Mouse (Mus musculus) spleen, adult 12 weeks (tissue): Measurements from ENCODE around the gene Rab17.

ENCODE experiments used
- DNase-seq: peaks from one replicate; pipeline ENCODE4 v3.0.0; 2022; ENCODE audit warnings: low spot score

Gene Rab17

GRCm38 (mm10) chr1:90969347-90969784, at the start of gene Rab17:
TSS of gene Rab17 (minus strand) at chr1:90969661.
- DNase-seq: no peak

DNA sequence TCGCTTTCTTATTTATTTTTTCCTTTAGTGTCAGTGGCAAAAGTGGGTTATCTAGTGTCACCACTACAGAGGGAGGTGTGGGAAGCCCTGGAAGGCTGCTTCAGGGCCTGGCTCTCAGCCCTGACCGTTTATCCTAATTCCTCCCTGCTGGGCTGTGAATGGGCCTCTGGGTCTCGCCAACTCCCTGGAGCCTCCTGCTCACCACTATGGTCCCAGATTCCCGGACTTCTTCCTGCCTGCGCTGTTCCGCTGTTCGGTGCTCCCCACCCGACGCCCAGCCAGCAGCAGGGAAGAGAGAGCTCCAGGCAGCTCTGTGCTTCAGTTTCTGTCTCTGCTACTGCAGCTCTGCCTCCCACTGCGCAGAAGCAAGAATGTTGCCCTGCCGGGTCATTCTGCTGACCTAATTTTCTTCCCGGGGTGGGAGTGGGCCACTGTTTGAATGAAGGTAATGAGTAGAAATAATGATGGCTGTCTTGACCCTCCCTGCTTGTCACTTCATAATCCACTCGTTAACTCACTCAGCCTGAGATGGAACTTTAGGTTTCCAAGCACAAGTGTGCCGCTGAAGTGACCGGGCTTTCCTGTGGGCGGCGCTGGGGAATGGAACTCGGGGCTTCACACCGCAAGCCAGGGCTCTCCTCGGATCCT, 47.8 kb upstream of the Rab17 start:
- no peak for DNase-seq

DNA sequence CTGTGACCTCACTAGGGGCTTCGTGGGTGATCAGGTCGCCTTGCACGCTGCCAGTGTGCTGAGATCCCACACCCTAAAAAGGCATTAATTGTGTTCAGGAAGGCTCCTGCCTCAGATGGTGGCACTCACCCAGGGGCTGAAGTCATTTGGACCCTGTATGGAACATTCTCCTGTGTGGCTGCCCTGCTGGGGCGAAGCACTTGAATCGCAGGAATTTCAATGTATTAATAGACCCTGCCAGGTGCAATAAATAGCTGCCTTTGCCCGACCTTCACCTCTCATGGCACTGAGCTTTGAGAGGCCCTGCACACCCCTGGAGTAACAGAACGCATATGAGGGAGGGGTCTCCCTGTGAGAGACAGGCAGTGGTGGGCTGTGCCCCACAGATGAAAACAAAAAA, 46.1 kb upstream of the Rab17 start:
- no peak for DNase-seq

DNA sequence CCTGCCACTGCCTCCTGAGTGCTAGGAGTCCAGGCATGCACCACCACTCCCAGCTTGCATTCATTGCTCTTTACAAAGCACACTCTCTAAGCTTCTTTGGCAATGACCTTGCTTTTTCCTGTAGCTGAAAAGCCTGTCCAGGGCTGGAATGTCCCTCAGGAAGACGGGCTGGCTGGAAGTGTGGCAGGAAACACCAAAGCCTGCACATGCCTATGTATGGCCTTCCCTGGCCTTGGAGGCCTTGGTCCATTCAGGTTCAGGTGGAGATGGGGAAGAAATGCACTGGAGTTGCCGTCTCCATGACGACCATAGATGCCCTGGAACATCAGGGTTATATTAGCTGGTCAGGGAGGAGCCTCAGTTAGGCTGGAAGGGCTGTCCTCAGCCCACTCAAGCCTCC, 44.3 kb upstream of the Rab17 start:
- DNase-seq: no peak

DNA sequence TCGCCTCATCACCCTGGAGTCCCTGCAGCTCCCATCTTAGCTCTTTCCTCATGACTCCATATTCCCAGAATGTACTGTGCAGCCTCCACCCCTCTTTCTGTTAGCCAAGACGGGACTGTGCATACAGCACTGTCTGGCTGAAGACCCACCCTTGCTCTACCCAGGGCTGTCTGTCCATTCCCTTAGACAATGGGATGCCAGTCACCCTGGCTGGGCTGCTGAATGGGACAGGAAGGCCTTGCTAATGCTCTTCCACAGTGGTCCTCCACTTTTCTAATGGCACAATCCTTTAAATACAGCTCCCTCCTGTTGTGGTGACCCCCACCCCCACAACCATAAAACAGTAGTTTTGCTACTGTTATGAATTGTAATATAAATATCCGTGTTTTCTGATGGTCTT, 41.9 kb upstream of the Rab17 start:
- no peak for DNase-seq

- DNase-seq: no peak
These were observed 41.3 kb upstream of the Rab17 start for GRCm38 (mm10) chr1:91010716-91011115.

- no peak for DNase-seq
These were observed 40.8 kb upstream of the Rab17 start for GRCm38 (mm10) chr1:91010216-91010615.

DNA sequence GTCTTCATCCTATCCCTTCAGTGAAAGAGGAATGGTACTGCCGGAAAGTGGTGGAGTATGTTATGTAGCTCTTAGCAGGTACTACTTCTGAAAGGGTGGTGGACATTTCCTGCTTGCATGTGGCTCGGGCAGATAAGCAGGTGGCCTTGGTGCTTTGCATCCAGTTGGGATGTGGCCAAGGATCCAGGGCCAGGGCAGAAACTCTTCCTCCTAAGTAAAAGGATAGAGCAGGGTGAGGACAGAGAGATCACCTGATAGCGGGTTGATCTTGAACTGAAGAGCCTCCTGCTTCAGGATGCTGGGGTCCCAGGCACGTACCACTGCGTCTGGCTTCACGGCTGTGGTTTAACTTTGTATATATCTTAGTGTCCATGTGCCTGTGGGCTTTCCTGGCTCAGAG, 39.8 kb upstream of the Rab17 start:
- no peak for DNase-seq

DNA sequence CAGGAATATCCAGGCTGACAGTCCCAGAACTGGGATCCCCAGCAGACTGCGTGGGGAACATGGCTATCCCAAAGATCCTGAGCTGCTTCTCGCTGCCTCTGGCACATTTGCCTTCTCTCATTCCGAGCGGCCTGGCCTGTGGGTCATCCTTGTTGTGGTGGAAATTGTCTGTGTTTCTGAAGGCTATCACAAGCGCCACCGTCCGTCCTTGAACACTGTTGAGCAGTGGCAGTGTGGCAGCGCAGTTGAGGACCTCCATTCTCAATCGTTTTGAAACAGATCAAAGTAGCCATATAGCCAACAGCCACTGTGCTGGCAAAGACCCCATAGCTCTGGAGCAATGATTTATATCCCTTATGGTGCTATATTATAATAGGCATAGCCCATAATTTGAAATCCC, 39.3 kb upstream of the Rab17 start:
- no peak for DNase-seq

DNA sequence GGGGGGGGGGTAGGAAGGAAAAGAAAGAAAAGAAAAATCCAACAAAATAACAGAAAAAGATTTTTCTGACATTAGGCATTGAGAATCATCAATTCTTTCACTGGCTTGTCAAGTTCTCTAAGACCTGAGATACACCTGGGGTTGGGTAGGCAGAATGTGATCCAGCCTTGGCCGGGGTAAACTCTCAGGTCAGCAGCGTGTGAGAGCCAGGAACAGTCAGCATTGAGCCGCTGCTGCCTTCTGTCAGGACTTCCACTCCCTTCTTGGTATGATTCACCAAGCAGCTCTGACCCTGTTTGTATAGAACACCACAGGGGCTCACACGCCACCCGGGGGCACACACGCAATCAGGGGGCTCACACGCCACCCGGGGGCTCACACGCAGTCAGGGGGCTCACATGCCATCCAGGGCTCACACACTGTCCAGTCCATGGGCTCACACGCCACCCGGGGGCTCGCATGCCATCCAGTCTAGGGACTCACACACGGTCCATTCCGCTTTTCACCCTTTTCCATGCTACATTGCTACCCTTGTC, 38.8 kb upstream of the Rab17 start:
- no peak for DNase-seq

- no peak for DNase-seq
These were observed 37.2 kb upstream of the Rab17 start for GRCm38 (mm10) chr1:91006708-91007107.

DNA sequence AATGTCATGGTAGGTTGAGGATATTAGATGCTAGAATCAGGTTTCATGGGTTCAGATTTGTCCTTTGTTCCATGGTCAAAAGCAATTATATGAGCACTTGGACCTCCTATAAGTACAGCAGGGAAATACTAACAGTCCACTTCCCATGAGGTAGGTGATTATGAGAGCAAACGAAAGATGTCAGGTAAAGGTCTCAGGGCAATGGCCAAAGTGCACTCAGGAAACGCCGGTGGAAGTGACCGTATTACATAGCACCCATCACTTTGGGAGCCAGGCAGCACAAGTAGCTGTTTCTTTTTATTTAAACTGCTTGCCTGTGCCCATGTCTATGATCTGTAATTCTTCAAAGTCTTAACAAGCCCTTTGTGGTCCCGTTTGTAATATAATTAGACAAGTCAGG, 36.6 kb upstream of the Rab17 start:
- DNase-seq: no peak

GRCm38 (mm10) chr1:91003522-91004253, 34.2 kb upstream of the Rab17 start:
- DNase-seq: no peak

GRCm38 (mm10) chr1:91002641-91003040, 33.2 kb upstream of the Rab17 start:
- no peak for DNase-seq

GRCm38 (mm10) chr1:91001871-91002539, 32.5 kb upstream of the Rab17 start:
- DNase-seq: no peak

- DNase-seq: no peak
These were observed 31.6 kb upstream of the Rab17 start for GRCm38 (mm10) chr1:91001101-91001500.

GRCm38 (mm10) chr1:90999911-91000601, 30.6 kb upstream of the Rab17 start:
- no peak for DNase-seq

DNA sequence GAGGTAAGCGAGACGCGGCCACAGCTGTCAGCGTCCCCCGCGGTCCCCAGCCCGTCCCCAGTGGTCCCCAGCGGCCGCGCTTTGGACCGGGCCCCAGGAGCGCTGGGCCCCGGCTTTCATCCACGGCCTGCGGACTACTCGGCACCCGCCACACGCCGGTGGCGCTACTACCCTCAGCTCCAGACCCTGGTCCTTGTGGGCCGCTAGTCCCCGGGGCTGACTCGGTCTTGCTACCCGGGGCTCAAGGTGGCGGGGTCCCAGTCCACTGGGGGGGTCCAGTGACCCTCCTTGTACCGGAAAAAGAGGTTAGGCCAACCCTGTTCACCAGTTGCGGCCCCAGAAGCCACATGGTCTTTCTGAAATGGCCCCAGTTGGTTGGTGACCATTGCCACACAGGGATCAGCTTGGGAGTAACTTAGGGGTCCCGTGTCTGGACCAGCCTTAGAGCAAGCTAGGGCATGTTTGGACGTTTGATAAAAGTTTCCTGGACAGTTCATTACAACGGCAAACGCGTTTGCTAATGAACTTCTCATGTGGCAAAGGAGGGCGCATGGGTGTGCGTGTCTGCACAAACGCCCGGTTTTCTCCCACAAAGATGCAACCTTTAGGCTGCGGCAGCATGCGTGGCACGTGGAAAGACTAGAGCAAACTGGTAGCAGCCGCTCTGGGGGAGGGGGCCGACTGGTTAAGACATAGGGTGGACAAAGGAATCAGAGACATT, 29.6 kb upstream of the Rab17 start:
- no peak for DNase-seq

- DNase-seq: no peak
These were observed 28.9 kb upstream of the Rab17 start, which contains the start of gene Lrrfip1 for GRCm38 (mm10) chr1:90998268-90998890. TSS of gene Lrrfip1 (plus strand) at chr1:90998737.

DNA sequence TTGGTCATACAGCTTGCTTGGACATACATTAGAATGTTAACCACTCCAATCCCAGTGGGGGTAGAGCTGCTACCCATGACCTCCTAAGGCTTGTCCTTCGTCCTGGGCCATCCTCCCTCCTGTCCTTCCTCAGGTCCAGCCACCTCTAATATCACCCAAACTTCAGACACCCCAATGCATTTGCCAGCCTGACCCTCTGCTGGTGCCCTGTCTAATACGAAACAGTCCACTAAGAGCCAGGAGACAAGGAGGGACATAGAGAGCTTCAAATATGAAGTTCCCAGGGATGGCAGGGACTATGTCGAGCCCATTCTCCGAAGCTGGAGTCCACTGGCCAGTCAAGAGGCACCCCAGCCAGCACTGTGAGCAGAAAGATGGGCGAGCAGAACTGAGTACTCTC, 28.2 kb upstream of the Rab17 start:
- DNase-seq: no peak

DNA sequence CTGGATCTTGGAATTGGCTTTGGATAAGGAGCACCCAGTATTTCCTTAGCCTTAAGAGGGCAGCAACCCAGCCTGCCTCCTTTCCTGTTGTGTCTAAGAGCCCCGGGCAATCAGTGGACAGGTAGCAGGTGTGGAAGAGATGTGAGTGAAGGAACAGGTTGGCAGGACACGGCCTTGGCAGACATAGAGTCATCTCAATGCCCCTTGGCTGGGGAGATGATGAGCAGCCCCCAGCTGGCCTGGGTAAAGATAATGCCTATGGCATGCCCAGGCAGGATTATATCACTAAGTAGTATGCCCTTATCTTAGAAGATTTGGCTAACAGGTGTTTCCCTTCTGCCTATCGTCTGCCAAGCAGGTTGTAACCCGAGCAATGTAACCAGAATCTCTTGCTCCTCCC, 27.7 kb upstream of the Rab17 start:
- DNase-seq: no peak
